Mouse (Mus musculus) kidney, embryonic 14.5 days (tissue): ENCODE results near the gene Fam49a. TPM values are rescaled to one million over a fixed set of nuclear protein-coding genes. Genes with fewer than 3 reads are reported as not detected.

Source experiments
- ATAC-seq: fragments of 200-750 bp; cut with Nextera tagmentation; 2 replicates; pipeline ENCODE4 v1.8.0; 2017; ENCODE audit warnings: moderate number of reproducible peaks, mild to moderate bottlenecking, moderate TSS enrichment, moderate library complexity; ENCODE audit not compliant: low FRiP score, low TSS enrichment
- H3K27ac ChIP-seq: fragments of 300-500 bp; sonication (generic); 2 replicates; pipeline ENCODE4 v1.5.1; 2014; ENCODE audit warnings: low read depth, mild to moderate bottlenecking, low read length, moderate library complexity, mixed read lengths
- H3K27me3 ChIP-seq: fragments of 300-500 bp; sonication (generic); 2 replicates; pipeline ENCODE4 v1.6.1; 2014; ENCODE audit warnings: mild to moderate bottlenecking, low read length; ENCODE audit not compliant: control insufficient read depth, insufficient read depth
- H3K36me3 ChIP-seq: fragments of 300-500 bp; sonication (generic); 2 replicates; pipeline ENCODE4 v1.6.1; 2014; ENCODE audit warnings: low read length, mixed read lengths; ENCODE audit not compliant: control insufficient read depth, insufficient read depth
- H3K4me1 ChIP-seq: fragments of 300-500 bp; sonication (generic); 2 replicates; pipeline ENCODE4 v1.6.1; 2014; ENCODE audit warnings: low read length, mixed read lengths; ENCODE audit not compliant: control insufficient read depth, insufficient read depth
- H3K4me2 ChIP-seq: fragments of 300-500 bp; sonication (generic); replicated peaks from 2 replicates; pipeline ENCODE4 v1.6.1; 2014; ENCODE audit warnings: low read depth, mild to moderate bottlenecking, low read length
- H3K4me3 ChIP-seq: fragments of 300-500 bp; sonication (generic); 2 replicates; pipeline ENCODE4 v1.5.1; 2014; ENCODE audit warnings: mild to moderate bottlenecking, low read length
- H3K9ac ChIP-seq: fragments of 300-500 bp; sonication (generic); 2 replicates; pipeline ENCODE4 v1.6.1; 2014; ENCODE audit warnings: low read depth, mild to moderate bottlenecking, low read length, moderate library complexity
- H3K9me3 ChIP-seq: fragments of 300-500 bp; sonication (generic); 2 replicates; pipeline ENCODE4 v1.6.1; 2016; ENCODE audit warnings: low read length; ENCODE audit not compliant: control insufficient read depth
- WGBS: fragments of 180-500 bp; shearing (Covaris S2); extraction: QIAGEN DNeasy Blood & Tissue Kit; methylation state at CpG from one replicate; pipeline ENCODE4 v1.1.7; 2014; 5-methylcytosine and 5-hydroxymethylcytosine counted together
- polyA plus RNA-seq: library from polyadenylated mRNA; unstranded; fragments of >200 nt; fragmentation: Nextera tagmentation; extraction: Ambion mirVana; gene quantifications from 2 replicates; pipeline ENCODE4 v1.2.1, GENCODE M21; 2014

Gene Fam49a
- polyA plus RNA-seq, 1 experiment from 2014 or later: 8.7 TPM

DNA sequence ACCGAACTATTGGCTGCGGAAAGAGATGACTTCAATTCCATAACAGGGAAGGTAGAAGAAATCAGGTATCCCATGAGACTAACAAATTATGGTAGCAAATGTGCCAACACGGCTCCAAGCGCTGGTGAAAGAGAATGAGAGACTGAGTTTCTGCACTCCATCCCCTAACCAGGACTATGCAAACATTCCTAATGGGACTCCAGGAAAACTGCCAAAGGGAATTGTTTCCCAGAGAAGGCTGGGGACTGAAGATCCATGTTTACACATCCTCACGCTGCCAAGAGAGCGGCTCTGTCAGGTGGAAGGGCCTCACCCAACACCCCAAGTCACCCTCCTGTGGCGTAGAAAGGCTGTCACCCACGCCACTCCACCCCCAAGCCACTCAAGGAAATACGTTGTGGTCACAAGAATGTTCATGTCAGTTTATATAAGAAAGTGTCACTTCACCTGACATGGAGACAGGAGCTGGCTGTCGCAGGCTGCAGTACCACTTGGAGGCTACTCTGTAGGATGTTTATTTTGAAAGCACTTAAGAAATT lies 92.2 kb downstream of the Fam49a start:
- H3K4me2 ChIP-seq: no peak overlapping the region
- no peak overlapping the region for H3K4me3 ChIP-seq
- ATAC-seq: no peak
- no peaks in the 10 kb centered on the region for H3K9me3 ChIP-seq
- H3K27me3 ChIP-seq: no peaks in the 10 kb centered on the region
- H3K4me1 ChIP-seq: peaks cover 7% of the 10 kb centered on the region
- H3K27ac ChIP-seq: no peak overlapping the region
- no peak overlapping the region for H3K9ac ChIP-seq
- WGBS: 69% methylated on average over 10 of the region's 10 CpGs
- H3K36me3 ChIP-seq: no peaks in the 10 kb centered on the region

DNA sequence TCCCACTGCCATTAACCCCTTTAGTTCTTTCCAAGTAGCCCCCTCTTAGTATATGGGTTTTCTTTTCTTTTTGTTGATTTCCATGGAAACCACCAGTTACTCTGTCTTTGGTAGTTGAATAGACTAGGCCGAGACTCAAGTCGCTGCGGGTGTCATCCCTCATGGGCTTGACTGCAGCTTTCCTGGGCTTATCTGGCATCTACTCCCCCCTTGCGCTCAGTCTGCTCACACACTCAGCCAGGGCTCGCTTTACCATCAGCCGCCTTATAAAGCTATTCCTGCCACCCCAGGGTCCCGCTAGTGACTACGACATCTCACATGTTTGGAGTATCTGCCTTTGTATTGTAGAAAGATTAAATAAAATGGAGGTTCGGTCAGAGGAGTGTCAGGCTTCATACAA lies 94.1 kb downstream of the Fam49a start:
- H3K9ac ChIP-seq: no peak overlapping the region
- no peak overlapping the region for H3K27ac ChIP-seq
- no peaks in the 10 kb centered on the region for H3K36me3 ChIP-seq
- no peak for ATAC-seq
- no peaks in the 10 kb centered on the region for H3K9me3 ChIP-seq
- peaks cover 7% of the 10 kb centered on the region for H3K4me1 ChIP-seq
- 90% methylated on average over 9 of the region's 9 CpGs for WGBS
- H3K4me2 ChIP-seq: no peak overlapping the region
- no peak overlapping the region for H3K4me3 ChIP-seq
- no peaks in the 10 kb centered on the region for H3K27me3 ChIP-seq

GRCm38 (mm10) chr12:12356463-12356862 lies 94.5 kb downstream of the Fam49a start:
- no peak overlapping the region for H3K27ac ChIP-seq
- H3K4me2 ChIP-seq: no peak overlapping the region
- H3K4me1 ChIP-seq: peaks cover 5% of the 10 kb centered on the region
- H3K27me3 ChIP-seq: no peaks in the 10 kb centered on the region
- H3K9ac ChIP-seq: no peak overlapping the region
- 53% methylated on average over 1 of the region's 1 CpGs for WGBS
- H3K9me3 ChIP-seq: no peaks in the 10 kb centered on the region
- no peak overlapping the region for H3K4me3 ChIP-seq
- no peaks in the 10 kb centered on the region for H3K36me3 ChIP-seq
- ATAC-seq: no peak

DNA sequence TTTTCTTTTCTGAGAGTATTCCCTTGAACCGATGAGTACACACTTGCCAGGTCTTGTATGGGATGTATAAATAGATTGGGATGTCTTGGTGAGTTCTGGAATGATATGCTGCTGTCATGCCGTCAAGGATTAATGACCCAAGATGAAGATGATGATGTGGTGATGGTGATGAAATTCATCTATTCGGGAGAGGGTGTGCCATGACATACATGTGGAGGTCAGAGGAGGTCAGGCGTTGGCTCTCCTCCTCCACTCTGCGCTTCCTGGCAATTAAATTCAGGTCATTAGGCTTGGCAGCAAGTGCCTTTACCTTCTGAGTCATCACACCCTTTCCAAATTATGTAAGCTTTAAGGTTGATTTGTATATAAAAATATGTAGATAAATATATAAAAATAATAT lies 95.0 kb downstream of the Fam49a start:
- no peak overlapping the region for H3K4me3 ChIP-seq
- no peaks in the 10 kb centered on the region for H3K36me3 ChIP-seq
- H3K9ac ChIP-seq: no peak overlapping the region
- no peaks in the 10 kb centered on the region for H3K9me3 ChIP-seq
- 0 out of 2 replicates have a peak, but pooled peaks cover under 1% of the 10 kb centered on the region for H3K4me1 ChIP-seq
- H3K4me2 ChIP-seq: no peak overlapping the region
- no peak for ATAC-seq
- H3K27me3 ChIP-seq: no peaks in the 10 kb centered on the region
- no peak overlapping the region for H3K27ac ChIP-seq
- 56% methylated on average over 5 of the region's 5 CpGs for WGBS

DNA sequence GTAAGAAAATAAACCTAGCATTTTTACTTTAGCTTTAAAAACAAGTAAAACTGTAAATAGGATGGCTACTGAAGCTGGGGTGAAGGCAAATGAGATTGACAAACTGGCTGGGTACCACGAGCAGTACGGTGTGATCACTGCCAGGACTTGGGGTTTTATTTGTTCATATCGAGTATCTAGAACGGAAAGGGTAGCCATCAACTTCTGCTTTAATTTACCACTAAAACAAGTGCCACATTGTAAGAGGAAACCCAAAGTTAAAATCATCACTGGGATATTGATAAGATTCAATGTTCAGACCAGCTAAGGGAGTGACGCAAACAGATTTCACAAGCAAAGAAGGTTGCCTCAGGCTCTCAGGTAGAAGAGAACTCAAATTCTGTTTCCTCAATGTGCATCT lies 98.0 kb downstream of the Fam49a start:
- WGBS: 89% methylated on average over 5 of the region's 5 CpGs
- ATAC-seq: no peak

DNA sequence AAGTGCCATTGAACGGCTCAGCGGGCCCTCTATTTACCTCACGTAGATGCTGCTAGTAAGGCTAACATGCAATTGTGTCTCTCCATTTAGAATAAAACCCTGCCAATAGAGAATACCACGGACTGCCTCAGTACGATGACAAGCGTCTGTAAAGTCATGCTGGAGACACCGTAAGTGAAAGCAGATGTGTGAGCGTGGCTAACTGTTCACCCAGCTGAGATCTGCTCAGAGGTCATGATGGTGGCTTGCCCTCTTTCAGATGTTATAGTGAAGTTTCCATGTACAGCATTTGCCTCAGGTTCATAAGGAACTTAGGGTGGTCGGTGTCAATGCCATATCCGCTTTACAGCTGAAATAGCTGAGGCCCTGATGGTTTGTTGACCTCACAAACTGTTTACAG lies 100.4 kb downstream of the Fam49a start:
- Histone ChIP-seq H3K27me3 (no peaks in the 10 kb centered on the region), H3K27ac (no peak overlapping the region), H3K4me3 (no peak overlapping the region), H3K4me1 (no peaks in the 10 kb centered on the region), H3K4me2 (no peak overlapping the region), H3K9me3 (no peaks in the 10 kb centered on the region), H3K9ac (no peak overlapping the region), H3K36me3 (no peaks in the 10 kb centered on the region)
- WGBS: 91% methylated on average over 10 of the region's 10 CpGs
- no peak for ATAC-seq

More for the DNA sequence above, 98.0 kb downstream of the Fam49a start:
- Histone ChIP-seq H3K27me3 (no peaks in the 10 kb centered on the region), H3K36me3 (no peaks in the 10 kb centered on the region), H3K9ac (no peak overlapping the region), H3K4me1 (no peaks in the 10 kb centered on the region), H3K27ac (no peak overlapping the region), H3K4me3 (no peak overlapping the region), H3K9me3 (no peaks in the 10 kb centered on the region), H3K4me2 (no peak overlapping the region)

GRCm38 (mm10) chr12:12364201-12364600 lies 102.3 kb downstream of the Fam49a start:
- WGBS: 66% methylated on average over 8 of the region's 8 CpGs
- ATAC-seq: no peak

GRCm38 (mm10) chr12:12367423-12367822 lies 105.5 kb downstream of the Fam49a start:
- Histone ChIP-seq H3K4me2 (no peak overlapping the region), H3K9ac (no peak overlapping the region), H3K9me3 (no peaks in the 10 kb centered on the region), H3K36me3 (no peaks in the 10 kb centered on the region), H3K4me1 (no peaks in the 10 kb centered on the region), H3K27ac (no peak overlapping the region), H3K4me3 (no peak overlapping the region), H3K27me3 (no peaks in the 10 kb centered on the region)
- WGBS: 89% methylated on average over 5 of the region's 5 CpGs
- no peak for ATAC-seq

More at GRCm38 (mm10) chr12:12364201-12364600, 102.3 kb downstream of the Fam49a start:
- no peak overlapping the region for H3K4me3 ChIP-seq
- H3K9me3 ChIP-seq: no peaks in the 10 kb centered on the region
- H3K27me3 ChIP-seq: no peaks in the 10 kb centered on the region
- no peak overlapping the region for H3K9ac ChIP-seq
- no peak overlapping the region for H3K4me2 ChIP-seq
- no peak overlapping the region for H3K27ac ChIP-seq
- H3K36me3 ChIP-seq: no peaks in the 10 kb centered on the region
- no peaks in the 10 kb centered on the region for H3K4me1 ChIP-seq

DNA sequence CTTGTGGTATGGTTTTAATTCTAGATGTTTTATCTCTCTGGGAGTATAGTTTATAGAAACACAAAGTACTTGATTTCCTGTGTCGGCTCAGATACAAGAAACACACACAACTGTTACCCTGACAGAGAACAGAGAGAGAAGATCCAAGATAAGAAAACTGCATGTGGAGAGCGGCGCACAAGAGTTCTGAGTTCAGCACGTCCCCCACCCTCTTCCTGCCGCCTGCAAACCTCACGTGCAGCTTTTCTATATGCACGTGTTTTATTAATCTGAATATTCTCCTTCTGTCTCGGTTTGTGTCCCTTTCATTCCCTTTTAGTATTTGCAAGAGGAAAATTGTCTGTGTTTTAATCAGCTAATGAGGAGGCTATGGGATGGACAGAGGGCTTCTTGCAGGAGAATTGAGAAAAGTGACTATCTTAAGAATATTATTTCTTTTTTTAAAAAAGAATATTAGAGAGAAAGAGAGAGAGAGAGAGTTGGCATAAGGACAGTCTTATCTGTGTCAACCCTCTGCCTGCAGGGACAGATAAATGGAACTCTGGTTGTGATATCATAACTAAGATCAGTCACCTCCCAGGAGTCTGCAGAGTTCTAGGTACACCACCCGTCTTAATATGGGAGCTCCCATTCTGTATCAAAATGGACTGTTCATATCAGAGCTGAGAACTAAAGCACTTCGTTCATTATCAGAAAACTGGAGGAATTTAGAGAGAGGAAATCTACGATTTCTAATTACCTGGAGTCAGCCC lies 111.3 kb downstream of the Fam49a start:
- no peaks in the 10 kb centered on the region for H3K27me3 ChIP-seq
- no peaks in the 10 kb centered on the region for H3K4me1 ChIP-seq
- ATAC-seq: no peak
- H3K9me3 ChIP-seq: no peaks in the 10 kb centered on the region
- no peak overlapping the region for H3K4me2 ChIP-seq
- H3K4me3 ChIP-seq: no peak overlapping the region
- no peak overlapping the region for H3K9ac ChIP-seq
- WGBS: 75% methylated on average over 11 of the region's 11 CpGs
- no peak overlapping the region for H3K27ac ChIP-seq
- no peaks in the 10 kb centered on the region for H3K36me3 ChIP-seq
